Mouse (Mus musculus) hindbrain, embryonic 11.5 days (tissue): ENCODE data around the gene Fbxo11. TPM values are rescaled to one million over a fixed set of nuclear protein-coding genes. Genes with fewer than 3 reads are reported as not detected.
A peak's percentile ranks its signal among the peaks of the same experiment; 100 is the strongest.
"Not testable (repeated sequence)": the region's sequence is repeated elsewhere in the genome, so short reads cannot be mapped to it uniquely, and the experiment has no call there.

Experiments
- ATAC-seq: fragments of 200-750 bp; cut with Nextera tagmentation; 2 replicates; pipeline ENCODE4 v1.8.0; 2017; ENCODE audit warnings: mild to moderate bottlenecking, moderate TSS enrichment, moderate library complexity; ENCODE audit not compliant: low FRiP score
- DNase-seq: peaks from one replicate; pipeline ENCODE4 v3.0.0-alpha.2; 2015; ENCODE audit warnings: low spot score
- H3K27ac ChIP-seq: fragments of 300-500 bp; sonication (generic); 2 replicates; pipeline ENCODE4 v1.5.1; 2014; ENCODE audit warnings: mild to moderate bottlenecking, low read depth, low read length
- H3K27me3 ChIP-seq: fragments of 300-500 bp; sonication (generic); 2 replicates; pipeline ENCODE4 v1.6.1; 2014; ENCODE audit warnings: mild to moderate bottlenecking, low read length, moderate library complexity, mixed read lengths; ENCODE audit not compliant: control insufficient read depth, insufficient read depth
- H3K36me3 ChIP-seq: fragments of 300-500 bp; sonication (generic); 2 replicates; pipeline ENCODE4 v1.6.1; 2014; ENCODE audit warnings: mild to moderate bottlenecking, low read length, moderate library complexity, mixed read lengths; ENCODE audit not compliant: control insufficient read depth, insufficient read depth
- H3K4me1 ChIP-seq: fragments of 300-500 bp; sonication (generic); replicated peaks from 2 replicates; pipeline ENCODE4 v1.6.1; 2014; ENCODE audit warnings: low read length, mixed read lengths; ENCODE audit not compliant: control insufficient read depth, insufficient read depth
- H3K4me2 ChIP-seq: fragments of 300-500 bp; sonication (generic); replicated peaks from 2 replicates; pipeline ENCODE4 v1.6.1; 2014; ENCODE audit warnings: mild to moderate bottlenecking, low read depth, low read length
- H3K4me3 ChIP-seq: fragments of 300-500 bp; sonication (generic); 2 replicates; pipeline ENCODE4 v1.5.1; 2014; ENCODE audit warnings: low read depth, low read length
- H3K9ac ChIP-seq: fragments of 300-500 bp; sonication (generic); 2 replicates; pipeline ENCODE4 v1.6.1; 2014; ENCODE audit warnings: low read depth, low read length
- H3K9me3 ChIP-seq: fragments of 300-500 bp; sonication (generic); 2 replicates; pipeline ENCODE4 v1.6.1; 2016; ENCODE audit warnings: low read length; ENCODE audit not compliant: control insufficient read depth
- WGBS: fragments of 180-500 bp; shearing (Covaris S2); extraction: QIAGEN DNeasy Blood & Tissue Kit; methylation state at CpG from one replicate; pipeline ENCODE4 v1.1.7; 2014; 5-methylcytosine and 5-hydroxymethylcytosine counted together
- polyA plus RNA-seq: library from polyadenylated mRNA; unstranded; fragments of >200 nt; fragmentation: Nextera tagmentation; extraction: Ambion mirVana; gene quantifications from 2 replicates; pipeline ENCODE4 v1.2.1, GENCODE M21; 2014

Fbxo11 gene
- polyA plus RNA-seq, 1 experiment from 2014 or later = 41.5 TPM

GRCm38 (mm10) chr17:87976154-87976806 is 88.8 kb downstream of the Fbxo11 start:
- Histone ChIP-seq H3K36me3 (no peaks in the 10 kb centered on the region), H3K9me3 (no peaks in the 10 kb centered on the region), H3K27ac (no peak overlapping the region), H3K4me2 (peak overlapping the region; percentile 73), H3K4me1 (peaks cover 6% of the 10 kb centered on the region; the same call in 1 of the 2 replicates), H3K9ac (peak overlapping the region; percentile 92; the same call in 1 of the 2 replicates), H3K4me3 (peak overlapping the region; percentile 98), H3K27me3 (no peaks in the 10 kb centered on the region)
- DNase-seq = no peak
- ATAC-seq = no peak
- WGBS = 74% methylated on average over 9 of the region's 9 CpGs

- Histone ChIP-seq H3K27ac (peak overlapping the region; percentile 70), H3K4me3 (peak overlapping the region; percentile 98), H3K27me3 (no peaks in the 10 kb centered on the region), H3K9ac (peak overlapping the region; percentile 92), H3K4me1 (peaks cover 6% of the 10 kb centered on the region; the same call in 1 of the 2 replicates), H3K4me2 (peak overlapping the region; percentile 73), H3K36me3 (no peaks in the 10 kb centered on the region), H3K9me3 (no peaks in the 10 kb centered on the region)
- ATAC-seq = peak; percentile 71
- peak; percentile 70 for DNase-seq
- WGBS = under 1% methylated on average over 52 of the region's 68 CpGs
Observed at GRCm38 (mm10) chr17:87975229-87975853, 89.8 kb downstream of the Fbxo11 start.

GRCm38 (mm10) chr17:87974629-87975228 is 90.4 kb downstream of the Fbxo11 start, which contains the start of gene Msh6:
Gene Msh6 (plus strand): TSS chr17:87975062.
- no peaks in the 10 kb centered on the region for H3K36me3 ChIP-seq
- H3K4me2 ChIP-seq = peak within 1 kb of the TSS; percentile 73
- no peaks in the 10 kb centered on the region for H3K27me3 ChIP-seq
- H3K9me3 ChIP-seq = no peaks in the 10 kb centered on the region
- under 1% methylated on average over 50 of the region's 63 CpGs for WGBS
- H3K9ac ChIP-seq = peak within 1 kb of the TSS; percentile 92
- peak within 1 kb of the TSS; percentile 98 for H3K4me3 ChIP-seq
- peak; percentile 99 for ATAC-seq
- peak within 1 kb of the TSS; percentile 70 for H3K27ac ChIP-seq
- DNase-seq = peak; percentile 97
- peaks cover 6% of the 10 kb centered on the region; the same call in 1 of the 2 replicates for H3K4me1 ChIP-seq

- DNase-seq (no peak), ATAC-seq (no peak)
- Histone ChIP-seq H3K27ac (no peak overlapping the region), H3K4me1 (peaks cover 6% of the 10 kb centered on the region; the same call in 1 of the 2 replicates), H3K9ac (no peak overlapping the region), H3K9me3 (no peaks in the 10 kb centered on the region), H3K4me3 (no peak overlapping the region), H3K36me3 (no peaks in the 10 kb centered on the region), H3K27me3 (no peaks in the 10 kb centered on the region), H3K4me2 (no peak overlapping the region)
- WGBS = 67% methylated on average over 10 of the region's 10 CpGs
Observed at GRCm38 (mm10) chr17:87973261-87974167, 91.6 kb downstream of the Fbxo11 start.

- Histone ChIP-seq H3K27ac (no peak overlapping the region), H3K4me3 (no peak overlapping the region), H3K4me2 (no peak overlapping the region), H3K36me3 (no peaks in the 10 kb centered on the region), H3K4me1 (peaks cover 6% of the 10 kb centered on the region; the same call in 1 of the 2 replicates), H3K9me3 (no peaks in the 10 kb centered on the region), H3K9ac (no peak overlapping the region), H3K27me3 (no peaks in the 10 kb centered on the region)
- DNase-seq (no peak), ATAC-seq (no peak)
- WGBS = 77% methylated on average over 5 of the region's 5 CpGs
Observed at GRCm38 (mm10) chr17:87972856-87973255, 92.2 kb downstream of the Fbxo11 start.

- 93% methylated on average over 15 of the region's 15 CpGs for WGBS
- H3K4me3 ChIP-seq, H3K36me3 ChIP-seq, ATAC-seq, H3K4me1 ChIP-seq, H3K27ac ChIP-seq, H3K9me3 ChIP-seq, H3K9ac ChIP-seq, H3K4me2 ChIP-seq, DNase-seq, H3K27me3 ChIP-seq: not testable (repeated sequence)
Observed at GRCm38 (mm10) chr17:87971696-87972591, 93.1 kb downstream of the Fbxo11 start.

- not testable (repeated sequence) for H3K4me1 ChIP-seq, H3K36me3 ChIP-seq, H3K4me2 ChIP-seq, H3K27ac ChIP-seq, H3K9me3 ChIP-seq, DNase-seq, H3K4me3 ChIP-seq, H3K27me3 ChIP-seq, H3K9ac ChIP-seq
- peak; percentile 71; the same call in 1 of the 2 replicates for ATAC-seq
- 44% methylated on average over 5 of the region's 8 CpGs for WGBS
Observed at GRCm38 (mm10) chr17:87968483-87968926, 96.6 kb downstream of the Fbxo11 start.
